Mouse (Mus musculus): ENCODE data around the gene Cadps2. TPM values are rescaled to one million over a fixed set of nuclear protein-coding genes. Genes with fewer than 3 reads are reported as not detected.

Cadps2 gene
- 0.47 TPM for total RNA-seq (2023)

DNA sequence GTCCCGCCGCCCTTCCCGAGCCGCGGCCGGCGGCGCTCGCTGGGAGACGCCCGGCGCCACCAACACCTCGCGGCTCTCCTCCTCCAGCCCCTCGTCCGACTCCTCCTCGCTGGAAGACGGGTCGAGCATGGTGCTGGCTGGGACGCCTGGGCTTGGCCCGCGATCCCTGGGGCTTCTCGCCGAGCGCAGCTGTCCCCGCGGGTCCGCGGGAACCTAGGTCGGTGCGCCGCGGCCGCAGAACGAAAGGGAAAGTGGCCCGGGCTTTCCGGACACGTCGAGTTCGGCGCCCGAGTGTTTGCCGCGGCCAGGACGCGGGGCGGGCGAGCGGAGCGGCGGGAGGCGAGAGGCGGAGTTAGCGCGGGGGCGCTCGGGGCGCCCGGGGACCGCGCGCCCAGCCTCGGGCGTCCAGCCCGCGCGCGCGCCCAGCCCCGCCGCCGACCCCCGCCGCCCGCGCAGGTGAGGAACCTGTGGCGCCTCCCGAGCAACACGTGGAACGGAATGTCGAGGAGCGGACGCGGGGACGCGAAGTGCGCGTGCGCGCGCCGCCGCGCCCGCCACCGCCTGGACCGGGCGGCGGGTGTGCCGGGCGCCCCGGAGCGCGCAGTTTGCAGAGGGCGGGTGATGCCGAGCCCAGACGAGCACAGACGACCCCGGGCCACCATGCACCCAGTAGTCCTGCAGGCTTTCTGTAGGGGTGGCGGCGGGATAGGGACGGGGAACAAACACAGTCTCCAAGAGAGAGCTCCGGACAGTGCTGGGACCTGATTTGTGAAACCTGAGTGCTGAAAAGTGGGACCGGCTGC lies at the start of gene Cadps2:
Gene Cadps2 (minus strand): TSS at position 413 of the 803 bp plus-strand sequence.

DNA sequence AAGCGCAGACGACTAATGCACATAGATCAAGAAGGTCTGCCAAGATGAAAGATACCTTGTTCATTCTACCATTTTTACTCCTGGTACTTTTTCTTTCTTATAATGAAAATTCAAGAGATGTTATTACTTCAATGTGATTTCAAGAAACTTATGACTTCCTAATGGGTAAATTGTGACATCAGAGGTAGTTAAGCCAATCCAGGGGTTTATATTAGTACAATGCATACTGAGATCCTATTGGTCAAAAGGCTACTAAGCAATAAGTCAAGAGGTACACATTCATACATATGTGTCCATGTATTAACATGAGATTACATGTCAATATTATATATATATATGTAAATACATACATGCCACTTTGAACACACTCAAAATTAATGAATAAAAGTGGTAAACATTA lies 184.2 kb downstream of the Cadps2 start, which contains the start of gene Rnf148:
Gene Rnf148 (minus strand): TSS at position 101 of the 400 bp plus-strand sequence.

DNA sequence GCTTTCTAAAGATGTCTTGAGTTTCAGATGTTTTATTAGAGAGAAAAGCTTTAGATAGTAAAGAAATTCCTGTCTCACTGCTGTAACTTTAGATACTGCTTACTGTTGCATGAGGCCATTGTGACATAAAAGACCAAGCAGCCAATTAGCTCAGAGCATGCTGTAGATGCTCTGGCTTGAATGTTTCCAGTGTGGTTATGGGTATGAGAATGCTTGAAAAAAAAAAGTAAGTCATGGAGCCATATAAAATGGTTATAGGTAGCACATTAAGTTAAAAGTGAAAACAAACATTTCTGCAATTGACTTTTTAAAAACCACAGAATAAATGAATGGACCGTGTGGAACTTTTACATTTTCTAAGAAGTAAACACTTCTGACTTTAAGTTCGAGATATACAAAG lies 189.0 kb downstream of the Cadps2 start, which contains the start of gene Rnf133:
Gene Rnf133 (minus strand): TSS at position 101 of the 400 bp plus-strand sequence.

DNA sequence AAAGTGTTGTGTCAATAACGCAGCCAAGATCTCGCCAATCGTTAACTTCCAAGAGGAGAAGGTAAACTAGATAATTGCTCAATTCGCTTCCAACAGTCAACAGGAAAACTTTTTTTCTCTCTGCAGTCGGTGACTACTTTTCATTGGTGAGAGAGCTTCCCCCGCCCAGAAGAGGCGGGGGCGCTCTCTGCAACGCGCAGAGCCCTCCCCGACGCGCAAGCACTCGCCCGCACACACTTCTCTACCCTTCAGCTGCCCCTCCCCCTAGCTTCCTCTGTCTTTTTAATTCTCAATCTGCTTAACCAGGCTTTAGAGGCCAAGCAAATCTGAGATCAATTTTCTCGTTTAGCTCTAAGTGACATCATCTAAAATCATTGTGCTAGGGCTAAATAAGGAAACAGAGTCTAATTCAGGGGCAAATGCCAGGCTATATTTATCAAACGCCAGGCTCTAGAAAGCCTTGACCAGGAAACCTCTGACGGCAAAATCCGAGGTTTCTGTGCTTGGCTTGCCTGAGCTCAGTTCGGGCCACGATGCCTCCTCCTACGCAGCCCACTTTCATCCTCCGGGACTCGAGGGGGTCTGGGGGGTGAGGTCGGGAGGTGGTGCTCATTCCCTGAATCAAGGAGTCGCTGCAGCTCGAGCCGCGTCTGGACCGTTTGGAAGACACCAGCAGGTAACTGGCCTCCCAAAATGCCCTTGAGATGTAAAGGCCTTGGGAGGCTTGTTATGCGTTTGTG lies 590.7 kb downstream of the Cadps2 start, which contains the start of gene Fezf1:
Gene Fezf1 (minus strand): TSS at position 50 of the 740 bp plus-strand sequence.

Other genes starting within 250 kb of the Cadps2 start
- gene Rnf133, start 189.1 kb downstream of the Cadps2 start, total RNA-seq (2023), result not detected
- gene Rnf148, start 184.3 kb downstream of the Cadps2 start, total RNA-seq (2023), result not detected
- not detected for gene Tas2r118, start 130.6 kb upstream of the Cadps2 start, total RNA-seq (2023)

Data from CD4-positive naive resting alpha-beta T cell, adult 57 days (primary cell).